Mouse (Mus musculus): Measurements from ENCODE around the gene Aspm.

Aspm gene

DNA sequence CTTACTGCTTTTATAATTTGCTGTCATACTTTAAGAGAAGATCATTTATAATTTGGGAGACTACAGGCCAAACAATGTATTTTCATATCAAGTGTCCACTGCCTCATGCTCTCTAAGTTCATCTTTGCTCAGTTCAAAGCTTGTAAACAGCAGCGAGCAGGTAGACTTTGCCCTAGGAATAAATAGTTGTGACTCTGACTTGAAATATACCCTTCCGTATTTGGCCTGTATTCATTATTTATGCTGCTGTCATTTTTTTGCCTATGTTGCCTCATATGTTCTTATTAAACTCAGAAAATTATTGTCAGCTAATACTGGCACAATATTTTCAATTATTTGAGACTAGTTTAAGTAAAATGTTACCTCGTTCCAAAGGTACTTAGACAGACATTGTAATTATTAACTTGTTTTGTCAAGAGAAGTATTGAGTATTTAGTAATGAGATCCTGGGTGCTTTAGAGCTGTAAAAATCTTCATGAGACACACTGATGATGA is 46.7 kb downstream of the Aspm start, which contains the start of gene F13b:
F13b (plus strand) TSS at position 445 of the 495 bp plus-strand sequence.
- DNase-seq (ENCODE audit: low read depth, low spot score), result no peak

DNA sequence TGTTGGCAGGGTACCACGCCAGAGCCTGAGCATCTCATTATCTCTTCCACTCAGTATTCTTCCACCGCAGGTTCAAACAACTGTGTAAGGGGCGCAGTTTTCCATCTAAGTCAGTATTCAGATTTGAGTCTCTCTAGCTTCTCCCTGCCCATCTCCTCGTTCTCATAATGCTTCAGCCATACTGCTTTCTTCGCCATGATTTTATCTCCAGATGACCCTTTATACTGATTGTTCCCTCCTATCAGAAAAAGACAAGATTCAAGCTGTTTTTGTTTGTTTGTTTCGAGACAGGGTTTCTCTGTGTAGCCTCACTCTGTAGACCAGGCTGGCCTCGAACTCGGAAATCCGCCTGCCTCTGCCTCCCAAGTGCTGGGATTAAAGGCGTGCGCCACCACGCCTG is 60.0 kb downstream of the Aspm start:
- no peak for DNase-seq (ENCODE audit: low read depth, low spot score)
